Mouse (Mus musculus): ENCODE results near the gene Slc39a7.
"Not testable (repeated sequence)": the region's sequence is repeated elsewhere in the genome, so short reads cannot be mapped to it uniquely, and the experiment has no call there.

The Slc39a7 gene

GRCm38 (mm10) chr17:34029890-34030595 lies 1.4 kb downstream of the Slc39a7 start:
- DNase-seq (ENCODE audit: low read depth): no peak

- no peak for DNase-seq (ENCODE audit: low read depth)
These were observed 2.2 kb downstream of the Slc39a7 start for GRCm38 (mm10) chr17:34029150-34029889.

- DNase-seq (ENCODE audit: low read depth): no peak
These were observed 2.9 kb downstream of the Slc39a7 start for GRCm38 (mm10) chr17:34028501-34029149.

GRCm38 (mm10) chr17:34027656-34028223 lies 3.7 kb downstream of the Slc39a7 start, which contains the start of gene H2-Ke6:
H2-Ke6 (minus strand) TSS chr17:34028060.
- peak; percentile 84 for DNase-seq (ENCODE audit: low read depth)

GRCm38 (mm10) chr17:34026917-34027655 lies 4.4 kb downstream of the Slc39a7 start:
- DNase-seq (ENCODE audit: low read depth): no peak

GRCm38 (mm10) chr17:34026221-34026620 lies 5.3 kb downstream of the Slc39a7 start:
- no peak for DNase-seq (ENCODE audit: low read depth)

GRCm38 (mm10) chr17:34025756-34026151 lies 5.7 kb downstream of the Slc39a7 start:
- DNase-seq (ENCODE audit: low read depth): no peak

- no peak for DNase-seq (ENCODE audit: low read depth)
These were observed 6.4 kb downstream of the Slc39a7 start for GRCm38 (mm10) chr17:34024861-34025755.

GRCm38 (mm10) chr17:34024317-34024821 lies 7.1 kb downstream of the Slc39a7 start, which contains the start of gene Ring1:
Ring1 (minus strand) TSS chr17:34024680.
- DNase-seq (ENCODE audit: low read depth): no peak

GRCm38 (mm10) chr17:34023678-34024077 lies 7.8 kb downstream of the Slc39a7 start:
- no peak for DNase-seq (ENCODE audit: low read depth)

GRCm38 (mm10) chr17:34022987-34023386 lies 8.5 kb downstream of the Slc39a7 start:
- DNase-seq (ENCODE audit: low read depth): no peak

- no peak for DNase-seq (ENCODE audit: low read depth)
These were observed 9.1 kb downstream of the Slc39a7 start for GRCm38 (mm10) chr17:34022414-34022783.

GRCm38 (mm10) chr17:34021539-34022413 lies 9.7 kb downstream of the Slc39a7 start:
- DNase-seq (ENCODE audit: low read depth): no peak

GRCm38 (mm10) chr17:34013436-34013835 lies 18.0 kb downstream of the Slc39a7 start:
- no peak for DNase-seq (ENCODE audit: low read depth)

GRCm38 (mm10) chr17:34010156-34010555 lies 21.3 kb downstream of the Slc39a7 start:
- DNase-seq (ENCODE audit: low read depth): no peak

GRCm38 (mm10) chr17:34006570-34006969 lies 24.9 kb downstream of the Slc39a7 start:
- DNase-seq (ENCODE audit: low read depth): no peak

GRCm38 (mm10) chr17:34003426-34003825 lies 28.1 kb downstream of the Slc39a7 start:
- no peak for DNase-seq (ENCODE audit: low read depth)

- DNase-seq (ENCODE audit: low read depth): not testable (repeated sequence)
These were observed 30.7 kb downstream of the Slc39a7 start for GRCm38 (mm10) chr17:34000796-34001195.

- peak; percentile 77 for DNase-seq (ENCODE audit: low read depth)
These were observed 31.3 kb downstream of the Slc39a7 start, which contains the start of gene H2-K1 for GRCm38 (mm10) chr17:34000150-34000537. H2-K1 (minus strand) TSS chr17:34000347.
